Comparison of ENCODE assay signal across 10 mouse cellular contexts in genomic region chr4:62263133-62263844, GRCm38 (mm10). TPM values are rescaled to one million over a fixed set of nuclear protein-coding genes. Genes with fewer than 3 reads are reported as not detected.
DNase-seq lines count a peak whose midpoint lies in the region; ATAC-seq and TF ChIP-seq lines count a peak whose summit lies in the region.
"Had no signal": no experiment of that assay in that cellular context is flagged by ENCODE, and none has a peak within 500 bp of the region (broad histone marks: within the 10 kb centered on the region; RNA-seq: fewer than 3 reads in every experiment).

No protein-coding gene starts in this region.

- TF ChIP-seq EP300 in stomach, postnatal 0 days (optimal IDR thresholded peaks at IDR 0.05), result no peak

- DNase-seq in heart, embryonic 10.5 days (ENCODE audit: low spot score), result peak; percentile 28
- DNase-seq in heart, postnatal 4 days, result no peak
- DNase-seq in right cerebral cortex, postnatal 4 days, result peak; percentile 25
- no peak for DNase-seq in right cerebral cortex, adult 18-20 months
- DNase-seq in stomach, postnatal 0 days (ENCODE audit: low spot score), result no peak
- DNase-seq in adrenal gland, adult 2 months, result no peak
- DNase-seq in ovary, postnatal 36 days (ENCODE audit: low spot score), result no peak

- no peak overlapping the region for H3K4me3 ChIP-seq in heart, embryonic 10.5 days
- no peak overlapping the region for H3K4me3 ChIP-seq in hindbrain, embryonic 15.5 days
- no peak overlapping the region for H3K4me3 ChIP-seq in stomach, postnatal 0 days (ENCODE audit: low read depth, low read length)
- H3K4me3 ChIP-seq: limb, embryonic 13.5 days had no signal

- no peak overlapping the region for H3K9ac ChIP-seq in hindbrain, embryonic 15.5 days
- no peak overlapping the region for H3K9ac ChIP-seq in stomach, postnatal 0 days (ENCODE audit: low read length)
- H3K9ac ChIP-seq: limb, embryonic 13.5 days had no signal

- no peak overlapping the region for H3K4me2 ChIP-seq in hindbrain, embryonic 15.5 days
- no peak overlapping the region for H3K4me2 ChIP-seq in stomach, postnatal 0 days (replicated peaks; ENCODE audit: low read depth)
- H3K4me2 ChIP-seq: limb, embryonic 13.5 days had no signal

- TF ChIP-seq CTCF in stomach, postnatal 0 days (IDR thresholded peaks at IDR 0.05; ENCODE audit: low read depth), result peak; percentile 75

- no peak overlapping the region for H3K27ac ChIP-seq in heart, embryonic 10.5 days
- H3K27ac ChIP-seq in hindbrain, embryonic 15.5 days (replicated peaks), result no peak overlapping the region
- no peak overlapping the region for H3K27ac ChIP-seq in stomach, postnatal 0 days (replicated peaks)
- H3K27ac ChIP-seq: limb, embryonic 13.5 days had no signal

- peak; percentile 51; the same call in 1 of the 2 replicates for ATAC-seq in hindbrain, embryonic 15.5 days (ENCODE audit: low FRiP score, low read depth)
- ATAC-seq in stomach, postnatal 0 days (ENCODE audit: low FRiP score, low TSS enrichment), result no peak

- no peaks in the 10 kb centered on the region for H3K9me3 ChIP-seq in heart, embryonic 10.5 days
- H3K9me3 ChIP-seq in hindbrain, embryonic 15.5 days, result no peaks in the 10 kb centered on the region
- H3K9me3 ChIP-seq in stomach, postnatal 0 days (ENCODE audit: control insufficient read depth, low read length), result no peaks in the 10 kb centered on the region
- H3K9me3 ChIP-seq: limb, embryonic 13.5 days had no signal

- no peaks in the 10 kb centered on the region for H3K27me3 ChIP-seq in heart, embryonic 10.5 days (ENCODE audit: insufficient read depth, poor library complexity, severe bottlenecking)
- H3K27me3 ChIP-seq in hindbrain, embryonic 15.5 days, result no peaks in the 10 kb centered on the region
- H3K27me3 ChIP-seq in stomach, postnatal 0 days (ENCODE audit: control insufficient read depth, insufficient read depth, low read length), result no peaks in the 10 kb centered on the region
- H3K27me3 ChIP-seq: limb, embryonic 13.5 days had no signal

- H3K4me1 ChIP-seq in heart, embryonic 10.5 days, result peaks cover 5% of the 10 kb centered on the region
- H3K4me1 ChIP-seq in hindbrain, embryonic 15.5 days (replicated peaks), result no peaks in the 10 kb centered on the region
- H3K4me1 ChIP-seq in stomach, postnatal 0 days (replicated peaks; ENCODE audit: control insufficient read depth, insufficient read depth), result no peaks in the 10 kb centered on the region
- H3K4me1 ChIP-seq: limb, embryonic 13.5 days had no signal

- 39% methylated on average over 7 of the region's 7 CpGs for WGBS in heart, embryonic 10.5 days
- WGBS in hindbrain, embryonic 15.5 days, result 34% methylated on average over 7 of the region's 7 CpGs
- 24% methylated on average over 7 of the region's 7 CpGs for WGBS in stomach, postnatal 0 days

- H3K36me3 ChIP-seq in heart, embryonic 10.5 days, result no peaks in the 10 kb centered on the region
- no peaks in the 10 kb centered on the region for H3K36me3 ChIP-seq in hindbrain, embryonic 15.5 days
- H3K36me3 ChIP-seq in stomach, postnatal 0 days (ENCODE audit: control insufficient read depth, insufficient read depth, low read length), result no peaks in the 10 kb centered on the region
- H3K36me3 ChIP-seq: limb, embryonic 13.5 days had no signal

RNA-seq across cellular contexts. Expression of gene Slc31a2, which starts 0.9 kb away (rescaled TPM):
- polyA plus RNA-seq in heart, embryonic 10.5 days (2016; fragmentation: Nextera tagmentation; extraction: Ambion mirVana), result 12.8 and 14.5 TPM in 2 replicates
- total RNA-seq in heart, postnatal 4 days (2021), result 1 to 10 TPM; 7.9 TPM
- polyA plus RNA-seq in hindbrain, embryonic 15.5 days (2015; fragmentation: Nextera tagmentation; extraction: Ambion mirVana), result 16.7 and 19.5 TPM in 2 replicates
- 32.6 and 35.7 TPM in 2 replicates for polyA plus RNA-seq in stomach, postnatal 0 days (2015; fragmentation: Nextera tagmentation; extraction: Ambion mirVana)
- 10 to 100 TPM; 21.2 to 51.9 TPM for total RNA-seq in adrenal gland, adult 2 months (2021)
- 40.5 and 44.4 TPM in 2 replicates for polyA plus RNA-seq in adrenal gland, adult 2 months (2012; rRNA removed)

RNA-seq across cellular contexts. Expression of gene Zfp37, which starts 32.4 kb away (rescaled TPM):
- 9.1 and 9.8 TPM in 2 replicates for polyA plus RNA-seq in heart, embryonic 10.5 days (2016; fragmentation: Nextera tagmentation; extraction: Ambion mirVana)
- total RNA-seq in heart, postnatal 4 days (2021), result 1 to 10 TPM; 7.8 to 8.3 TPM
- polyA plus RNA-seq in hindbrain, embryonic 15.5 days (2015; fragmentation: Nextera tagmentation; extraction: Ambion mirVana), result 24.4 and 28.3 TPM in 2 replicates
- 2.9 and 3.2 TPM in 2 replicates for polyA plus RNA-seq in stomach, postnatal 0 days (2015; fragmentation: Nextera tagmentation; extraction: Ambion mirVana)
- total RNA-seq in adrenal gland, adult 2 months (2021), result 1 to 10 TPM; 5.3 to 7.3 TPM
- 0.06 and 0.10 TPM in 2 replicates for polyA plus RNA-seq in adrenal gland, adult 2 months (2012; rRNA removed)
- total RNA-seq: neutrophil, adult 5-6 weeks had no signal

Comparison
In these comparisons a context has a peak if more than half of its experiments do, and no peak if none do; other contexts are left out.
1. DNase-seq: peak in heart, embryonic 10.5 days (single experiment) and right cerebral cortex, postnatal 4 days (single experiment); none in heart, postnatal 4 days (single experiment), right cerebral cortex, adult 18-20 months (single experiment), stomach, postnatal 0 days (single experiment), adrenal gland, adult 2 months (single experiment) and ovary, postnatal 36 days (single experiment).